Mouse (Mus musculus): ENCODE results near the gene Get4.

DNA sequence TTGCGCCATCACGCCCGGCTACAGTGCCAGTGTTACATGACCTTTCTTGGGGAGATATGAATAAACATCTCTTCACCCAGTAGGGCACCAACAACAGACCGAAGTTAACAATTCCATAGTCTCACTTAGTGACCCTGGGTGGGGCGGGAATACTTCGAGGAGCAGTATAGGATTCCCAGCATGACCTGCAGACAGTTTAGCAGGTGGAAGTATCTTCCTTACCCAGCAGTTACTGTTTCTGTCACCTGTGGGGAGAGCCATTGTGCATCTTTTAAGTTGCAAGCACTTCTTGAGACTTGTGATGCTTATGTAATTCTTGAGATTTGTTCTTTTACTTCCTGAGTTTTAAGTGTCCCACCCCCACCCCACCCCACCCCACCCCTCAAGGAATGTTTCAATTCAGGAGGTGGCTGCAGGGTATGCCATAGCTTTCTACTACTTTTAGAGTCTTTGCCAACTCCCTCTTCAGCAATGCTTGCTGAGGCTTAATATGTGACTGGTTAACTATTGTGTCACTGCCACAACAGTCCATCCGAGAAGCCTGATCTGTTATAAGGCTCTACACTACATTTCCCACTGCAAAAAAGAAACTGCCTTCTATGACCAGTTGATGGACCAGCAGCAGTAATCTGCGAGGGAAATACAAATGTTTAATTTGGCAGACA lies 6.4 kb downstream of the Get4 start:
- TF ChIP-seq CTCF (IDR thresholded peaks at IDR 0.05; ENCODE audit: low read depth, low read length) (no peak), GATA2 (IDR thresholded peaks at IDR 0.05; ENCODE audit: borderline replicate concordance, low read depth, low read length) (no peak), GATA1 (IDR thresholded peaks at IDR 0.05; ENCODE audit: borderline replicate concordance, low read length) (no peak)
